Mouse (Mus musculus) liver, adult 2 months (tissue): Measurements from ENCODE around the gene Nsmf.

Source experiments
- CTCF ChIP-seq: fragments of 200-500 bp; IDR thresholded peaks from 2 replicates; pipeline ENCODE4 v1.5.1; 2011; ENCODE audit warnings: low read depth, low read length, control low read depth
- POLR2A ChIP-seq: fragments of 200-500 bp; IDR thresholded peaks from 2 replicates; pipeline ENCODE4 v1.6.1; 2011; ENCODE audit warnings: low read length, control low read depth; ENCODE audit not compliant: insufficient read depth; ENCODE audit errors: extremely low read depth

DNA sequence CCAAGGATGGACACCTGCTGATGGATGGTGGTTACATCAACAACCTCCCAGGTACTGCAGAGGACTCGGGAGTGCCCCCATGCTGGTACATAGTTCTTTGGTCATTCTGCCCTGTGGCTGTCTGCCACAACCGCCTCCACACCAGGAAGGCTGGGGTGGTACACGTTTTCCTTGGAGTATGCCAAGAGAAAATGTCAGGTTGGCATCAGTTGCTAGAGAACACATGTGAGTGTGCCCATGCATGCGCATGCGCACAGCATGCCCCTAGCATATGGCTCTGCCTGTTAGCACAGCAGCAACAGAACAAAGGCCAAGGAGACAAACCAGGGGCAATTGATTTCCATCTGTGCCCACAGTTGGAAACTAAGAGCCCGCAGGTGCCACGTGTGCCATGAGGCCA, 3.2 kb upstream of the Nsmf start:
- TF ChIP-seq CTCF (no peak), POLR2A (no peak)
